Mouse (Mus musculus) NIH3T3 (cell line): Measurements from ENCODE around the gene Lrrn3.

ENCODE experiments used
- DNase-seq: peaks from one replicate; pipeline ENCODE4 v3.0.0-alpha.2; 2012; ENCODE audit warnings: low read depth

Lrrn3 gene

GRCm38 (mm10) chr12:41486331-41486730 lies at the start of gene Lrrn3:
Gene Lrrn3, minus strand, starts transcription at chr12:41486431.
- no peak for DNase-seq

- DNase-seq: no peak
Measured at GRCm38 (mm10) chr12:41528410-41528809, 42.2 kb upstream of the Lrrn3 start.

- no peak for DNase-seq
Measured at GRCm38 (mm10) chr12:41526688-41527087, 40.5 kb upstream of the Lrrn3 start.

GRCm38 (mm10) chr12:41521671-41522070 lies 35.4 kb upstream of the Lrrn3 start:
- no peak for DNase-seq

- DNase-seq: no peak
Measured at GRCm38 (mm10) chr12:41520326-41520725, 34.1 kb upstream of the Lrrn3 start.

- peak; percentile 1 for DNase-seq
Measured at GRCm38 (mm10) chr12:41518897-41519296, 32.7 kb upstream of the Lrrn3 start.

GRCm38 (mm10) chr12:41510588-41510987 lies 24.4 kb upstream of the Lrrn3 start:
- no peak for DNase-seq

GRCm38 (mm10) chr12:41508610-41509009 lies 22.4 kb upstream of the Lrrn3 start:
- DNase-seq: no peak

- DNase-seq: no peak
Measured at GRCm38 (mm10) chr12:41500049-41500820, 14.0 kb upstream of the Lrrn3 start.

- no peak for DNase-seq
Measured at GRCm38 (mm10) chr12:41494620-41495019, 8.4 kb upstream of the Lrrn3 start.

GRCm38 (mm10) chr12:41487005-41487404 lies 774 bp upstream of the Lrrn3 start:
- peak; percentile 71 for DNase-seq

GRCm38 (mm10) chr12:41485512-41486215 lies 567 bp downstream of the Lrrn3 start:
- peak; percentile 12 for DNase-seq

GRCm38 (mm10) chr12:41484689-41485511 lies 1.3 kb downstream of the Lrrn3 start:
- no peak for DNase-seq

- DNase-seq: no peak
Measured at GRCm38 (mm10) chr12:41483593-41484451, 2.4 kb downstream of the Lrrn3 start.

GRCm38 (mm10) chr12:41483091-41483592 lies 3.1 kb downstream of the Lrrn3 start:
- DNase-seq: no peak

GRCm38 (mm10) chr12:41481486-41481885 lies 4.7 kb downstream of the Lrrn3 start:
- DNase-seq: no peak

GRCm38 (mm10) chr12:41469096-41469801 lies 17.0 kb downstream of the Lrrn3 start:
- DNase-seq: no peak

- DNase-seq: no peak
Measured at GRCm38 (mm10) chr12:41468374-41468991, 17.7 kb downstream of the Lrrn3 start.

- DNase-seq: peak; percentile 2
Measured at GRCm38 (mm10) chr12:41438446-41438845, 47.8 kb downstream of the Lrrn3 start.
